Mouse (Mus musculus): ENCODE measurements at regions not wholly inside any gene's neighbourhood (a gene's known extent, or its start where the extent isn't known, plus 50 kb on each side); places are given as distances from the start of the nearest gene placed in this dataset.

- H3K4me2 ChIP-seq (ENCODE audit: low read depth) = peak overlapping the region; percentile 28; the same call in 1 of the 2 replicates
- H3K9me3 ChIP-seq (ENCODE audit: low read length) = no peaks in the 10 kb centered on the region
- H3K9ac ChIP-seq = peak overlapping the region; percentile 10; the same call in 1 of the 2 replicates
- no peaks in the 10 kb centered on the region for H3K27me3 ChIP-seq (ENCODE audit: insufficient read depth, low read length)
- peak; percentile 87 for DNase-seq
- no peak for TF ChIP-seq CTCF (IDR thresholded peaks at IDR 0.05; ENCODE audit: low read depth)
- no peaks in the 10 kb centered on the region for H3K36me3 ChIP-seq (ENCODE audit: insufficient read depth)
- H3K4me1 ChIP-seq (ENCODE audit: insufficient read depth) = peaks cover 16% of the 10 kb centered on the region
- ATAC-seq = peak; percentile 98
- peak overlapping the region; percentile 74 for H3K27ac ChIP-seq (ENCODE audit: low read depth, low read length)
- no peak overlapping the region for H3K4me3 ChIP-seq (ENCODE audit: low read depth, low read length)
- 15% methylated on average over 13 of the region's 13 CpGs for WGBS
Observed at GRCm38 (mm10) chr4:48725660-48726348, 62.5 kb downstream of the Cavin4 start.

DNA sequence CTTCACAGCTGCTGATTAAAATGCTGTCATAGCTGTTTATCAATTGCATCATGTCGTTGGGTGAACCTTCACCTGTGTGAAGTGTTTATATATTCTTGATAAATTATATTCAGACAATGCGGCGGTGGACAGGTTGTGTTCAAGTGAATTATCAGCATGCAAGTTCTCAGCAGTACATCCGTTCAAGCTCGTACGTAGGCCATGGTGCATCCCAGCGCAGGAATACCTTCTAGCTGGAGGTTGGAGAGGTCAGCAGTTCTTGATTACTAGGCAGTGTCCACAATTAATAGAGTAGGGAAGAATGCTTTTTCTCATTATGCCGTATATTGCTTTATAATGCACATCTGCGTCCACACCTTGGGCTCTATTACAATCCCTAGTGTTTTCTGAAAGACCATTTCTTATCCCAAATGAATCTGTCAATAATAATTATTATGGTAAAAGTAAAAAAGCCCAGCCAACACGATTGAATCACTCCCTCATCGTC lies 63.1 kb downstream of the Cavin4 start:
- ATAC-seq (peak; percentile 4; the same call in 1 of the 2 replicates), DNase-seq (no peak)
- Histone ChIP-seq H3K27me3 (ENCODE audit: insufficient read depth, low read length) (no peaks in the 10 kb centered on the region), H3K27ac (ENCODE audit: low read depth, low read length) (0 out of 2 replicates have a peak overlapping the region, but pooled peaks have one; percentile 36), H3K4me1 (ENCODE audit: insufficient read depth) (peaks cover 16% of the 10 kb centered on the region), H3K9ac (no peak overlapping the region), H3K4me3 (ENCODE audit: low read depth, low read length) (no peak overlapping the region), H3K36me3 (ENCODE audit: insufficient read depth) (no peaks in the 10 kb centered on the region), H3K9me3 (ENCODE audit: low read length) (no peaks in the 10 kb centered on the region), H3K4me2 (ENCODE audit: low read depth) (no peak overlapping the region)
- 75% methylated on average over 11 of the region's 11 CpGs for WGBS
- TF ChIP-seq CTCF (IDR thresholded peaks at IDR 0.05; ENCODE audit: low read depth) = no peak

DNA sequence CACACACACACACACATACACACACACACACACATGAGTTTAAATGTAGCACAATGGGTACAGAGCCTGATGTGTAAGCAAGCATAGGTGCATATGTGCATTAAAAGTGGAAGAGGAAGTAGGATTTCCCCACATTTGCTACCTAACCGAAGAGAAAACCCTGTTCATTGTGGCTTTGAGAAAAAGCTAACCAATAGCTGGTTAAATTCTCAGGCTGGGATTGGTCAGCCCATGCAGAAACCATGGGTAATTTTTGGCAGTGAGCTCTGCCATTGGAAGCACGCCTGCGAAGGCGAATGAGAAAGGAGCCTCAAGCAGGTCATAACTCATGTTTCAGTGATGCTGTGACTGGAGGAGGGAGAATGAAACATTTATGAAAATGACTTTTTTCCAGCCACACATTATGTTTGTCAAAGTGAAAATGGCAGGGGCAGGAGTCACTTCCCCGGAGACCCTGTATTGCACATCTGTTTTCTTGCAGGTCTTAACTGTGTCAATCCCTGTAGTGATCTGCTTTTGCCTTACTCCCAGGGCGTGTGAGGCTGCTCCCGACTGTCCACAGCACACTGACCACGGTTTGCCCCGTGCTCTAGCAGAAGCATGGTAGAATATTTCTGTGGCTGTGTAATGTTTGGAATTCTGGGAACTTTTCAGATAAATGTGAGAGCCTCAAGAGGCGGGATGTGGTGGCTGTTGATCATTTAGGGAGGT lies 71.7 kb downstream of the Cavin4 start:
- no peaks in the 10 kb centered on the region for H3K9me3 ChIP-seq (ENCODE audit: low read length)
- WGBS = 69% methylated on average over 10 of the region's 10 CpGs
- DNase-seq = no peak
- H3K4me2 ChIP-seq (ENCODE audit: low read depth) = no peak overlapping the region
- TF ChIP-seq CTCF (IDR thresholded peaks at IDR 0.05; ENCODE audit: low read depth) = no peak
- H3K36me3 ChIP-seq (ENCODE audit: insufficient read depth) = no peaks in the 10 kb centered on the region
- no peak for ATAC-seq
- no peak overlapping the region for H3K4me3 ChIP-seq (ENCODE audit: low read depth, low read length)
- no peaks in the 10 kb centered on the region for H3K4me1 ChIP-seq (ENCODE audit: insufficient read depth)
- no peak overlapping the region for H3K27ac ChIP-seq (ENCODE audit: low read depth, low read length)
- no peak overlapping the region for H3K9ac ChIP-seq
- no peaks in the 10 kb centered on the region for H3K27me3 ChIP-seq (ENCODE audit: insufficient read depth, low read length)

DNA sequence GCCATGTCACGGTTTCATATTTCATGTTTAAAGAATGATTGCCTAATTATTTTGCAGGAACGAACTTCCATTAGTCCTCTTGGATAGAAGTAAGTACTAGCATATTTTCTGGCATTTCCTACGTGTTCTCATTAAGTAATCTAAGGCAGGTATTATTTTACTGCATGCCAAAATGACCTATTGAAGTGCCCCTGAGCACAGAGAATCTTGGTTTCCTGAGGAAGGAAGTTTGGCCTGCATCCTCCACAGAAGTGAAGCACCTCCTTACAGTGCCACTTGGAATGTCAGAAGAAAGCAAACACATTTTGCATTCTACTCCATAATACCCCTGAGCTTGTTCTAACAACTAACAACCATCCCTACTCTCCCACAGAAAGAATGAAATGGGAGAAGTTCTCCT lies 82.9 kb downstream of the Cavin4 start:
- no peak for TF ChIP-seq CTCF (IDR thresholded peaks at IDR 0.05; ENCODE audit: low read depth)
- DNase-seq (no peak), ATAC-seq (no peak)

DNA sequence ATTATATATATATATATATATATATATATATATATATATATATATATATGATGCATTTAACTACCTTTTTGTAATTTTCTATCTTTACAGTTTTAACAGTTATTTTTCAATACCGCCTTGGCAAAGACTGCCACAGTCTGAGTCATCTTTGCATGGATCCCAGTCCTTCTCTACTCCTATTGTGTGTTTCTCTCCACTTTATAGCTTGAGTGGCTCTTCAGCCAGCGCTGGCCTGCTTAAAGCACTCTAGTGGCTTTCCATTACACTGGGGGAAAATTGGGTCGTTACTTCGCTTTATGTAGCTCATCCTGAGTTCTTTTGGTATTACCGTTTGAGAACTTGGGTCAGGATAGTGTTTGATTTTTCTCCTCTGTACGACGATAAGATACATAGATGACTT lies 86.3 kb downstream of the Cavin4 start:
- no peak for DNase-seq
- no peak overlapping the region for H3K27ac ChIP-seq (ENCODE audit: low read depth, low read length)
- no peaks in the 10 kb centered on the region for H3K9me3 ChIP-seq (ENCODE audit: low read length)
- no peak overlapping the region for H3K4me3 ChIP-seq (ENCODE audit: low read depth, low read length)
- no peaks in the 10 kb centered on the region for H3K27me3 ChIP-seq (ENCODE audit: insufficient read depth, low read length)
- no peak for TF ChIP-seq CTCF (IDR thresholded peaks at IDR 0.05; ENCODE audit: low read depth)
- WGBS = 84% methylated on average over 7 of the region's 7 CpGs
- H3K4me2 ChIP-seq (ENCODE audit: low read depth) = no peak overlapping the region
- 0 out of 2 replicates have a peak, but pooled peaks cover 5% of the 10 kb centered on the region for H3K4me1 ChIP-seq (ENCODE audit: insufficient read depth)
- H3K36me3 ChIP-seq (ENCODE audit: insufficient read depth) = no peaks in the 10 kb centered on the region
- ATAC-seq = no peak
- no peak overlapping the region for H3K9ac ChIP-seq

More for the DNA sequence above, 82.9 kb downstream of the Cavin4 start:
- 80% methylated on average over 3 of the region's 3 CpGs for WGBS
- Histone ChIP-seq H3K4me3 (ENCODE audit: low read depth, low read length) (no peak overlapping the region), H3K4me2 (ENCODE audit: low read depth) (no peak overlapping the region), H3K9ac (no peak overlapping the region), H3K4me1 (ENCODE audit: insufficient read depth) (no peaks in the 10 kb centered on the region), H3K9me3 (ENCODE audit: low read length) (no peaks in the 10 kb centered on the region), H3K27ac (ENCODE audit: low read depth, low read length) (no peak overlapping the region), H3K36me3 (ENCODE audit: insufficient read depth) (no peaks in the 10 kb centered on the region), H3K27me3 (ENCODE audit: insufficient read depth, low read length) (no peaks in the 10 kb centered on the region)

GRCm38 (mm10) chr4:48750087-48750486 lies 86.8 kb downstream of the Cavin4 start:
- ATAC-seq (no peak), DNase-seq (peak; percentile 17)
- no peak for TF ChIP-seq CTCF (IDR thresholded peaks at IDR 0.05; ENCODE audit: low read depth)
- WGBS = 42% methylated on average over 5 of the region's 5 CpGs
- Histone ChIP-seq H3K9ac (no peak overlapping the region), H3K9me3 (ENCODE audit: low read length) (no peaks in the 10 kb centered on the region), H3K4me3 (ENCODE audit: low read depth, low read length) (no peak overlapping the region), H3K36me3 (ENCODE audit: insufficient read depth) (no peaks in the 10 kb centered on the region), H3K27me3 (ENCODE audit: insufficient read depth, low read length) (no peaks in the 10 kb centered on the region), H3K4me2 (ENCODE audit: low read depth) (no peak overlapping the region), H3K27ac (ENCODE audit: low read depth, low read length) (no peak overlapping the region), H3K4me1 (ENCODE audit: insufficient read depth) (0 out of 2 replicates have a peak, but pooled peaks cover 5% of the 10 kb centered on the region)

Data from forebrain, postnatal 0 days (tissue).